Mouse (Mus musculus): ENCODE data around the gene Ccnjl.

- TF ChIP-seq EP300 (IDR thresholded peaks at IDR 0.05) (no peak), CTCF (IDR thresholded peaks at IDR 0.05) (no peak)
Measured at GRCm38 (mm10) chr11:43577713-43578478, 49.3 kb downstream of the Ccnjl start.
